Mouse (Mus musculus): ENCODE data around the gene Agfg1.

Agfg1 gene

GRCm38 (mm10) chr1:82839296-82839613 is at the start of gene Agfg1:
Agfg1 (plus strand) TSS chr1:82839483.
- DNase-seq (ENCODE audit: low read depth, low spot score) = peak; percentile 86

- DNase-seq (ENCODE audit: low read depth, low spot score) = no peak
Observed at GRCm38 (mm10) chr1:82791105-82791504, 48.2 kb upstream of the Agfg1 start.

GRCm38 (mm10) chr1:82792238-82792637 is 47.0 kb upstream of the Agfg1 start:
- DNase-seq (ENCODE audit: low read depth, low spot score) = peak; percentile 47

DNA sequence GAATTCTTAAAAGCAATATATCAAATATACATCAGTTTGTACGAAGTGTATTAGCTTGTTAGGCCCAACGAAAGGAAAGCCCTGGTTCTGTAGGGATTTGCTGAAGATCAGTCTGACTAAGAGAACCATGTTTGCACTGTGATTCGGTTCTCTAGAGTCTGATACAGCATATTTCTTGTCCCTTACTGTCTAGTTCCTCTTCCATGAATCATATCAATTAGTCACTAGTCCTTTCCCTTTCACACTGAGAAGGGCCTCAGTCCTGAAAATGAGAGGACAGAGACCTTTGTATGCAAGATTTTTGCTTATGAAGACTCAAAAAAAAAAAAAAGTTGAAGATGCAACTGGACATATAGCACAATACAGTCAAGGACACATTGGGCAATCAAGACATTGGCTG is 46.2 kb upstream of the Agfg1 start:
- DNase-seq (ENCODE audit: low read depth, low spot score) = peak; percentile 69

DNA sequence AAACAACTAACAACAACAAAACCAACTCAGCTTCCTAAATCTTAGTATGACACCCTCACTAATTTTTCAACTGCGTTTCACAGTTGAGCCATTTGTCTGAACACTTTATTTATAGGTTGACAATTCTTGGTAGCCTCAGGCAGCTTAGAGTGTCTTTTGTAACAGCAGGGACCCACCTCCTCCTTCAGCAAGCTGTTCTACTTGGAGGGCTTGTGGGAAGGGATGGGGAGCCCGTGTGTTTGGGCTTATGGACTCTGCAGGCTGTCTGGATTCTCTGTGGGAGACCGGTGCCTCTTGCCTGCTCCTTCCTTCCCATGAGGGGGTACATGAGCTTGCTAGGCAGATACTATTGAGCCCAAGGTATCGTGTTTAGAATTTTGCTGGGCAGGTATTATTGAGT is 45.3 kb upstream of the Agfg1 start:
- no peak for DNase-seq (ENCODE audit: low read depth, low spot score)

DNA sequence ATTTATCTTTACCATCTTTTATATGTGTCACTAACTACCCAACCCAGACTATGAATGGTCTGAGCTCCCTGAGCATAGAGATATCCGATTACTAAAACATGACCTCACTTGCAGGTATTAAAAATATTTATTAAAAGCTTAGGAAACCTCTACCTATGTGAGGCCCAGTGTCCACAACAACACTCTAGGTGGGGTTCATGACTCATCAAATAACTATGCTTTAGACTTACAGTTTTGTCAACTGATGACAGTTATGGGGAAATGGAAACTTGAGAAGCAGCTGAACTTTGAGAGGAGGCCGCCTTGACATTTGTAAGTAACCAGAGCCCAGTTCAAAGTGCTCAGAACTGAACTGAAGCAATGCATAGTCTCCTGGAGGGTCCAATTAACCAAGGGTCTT is 44.1 kb upstream of the Agfg1 start:
- peak; percentile 84 for DNase-seq (ENCODE audit: low read depth, low spot score)

DNA sequence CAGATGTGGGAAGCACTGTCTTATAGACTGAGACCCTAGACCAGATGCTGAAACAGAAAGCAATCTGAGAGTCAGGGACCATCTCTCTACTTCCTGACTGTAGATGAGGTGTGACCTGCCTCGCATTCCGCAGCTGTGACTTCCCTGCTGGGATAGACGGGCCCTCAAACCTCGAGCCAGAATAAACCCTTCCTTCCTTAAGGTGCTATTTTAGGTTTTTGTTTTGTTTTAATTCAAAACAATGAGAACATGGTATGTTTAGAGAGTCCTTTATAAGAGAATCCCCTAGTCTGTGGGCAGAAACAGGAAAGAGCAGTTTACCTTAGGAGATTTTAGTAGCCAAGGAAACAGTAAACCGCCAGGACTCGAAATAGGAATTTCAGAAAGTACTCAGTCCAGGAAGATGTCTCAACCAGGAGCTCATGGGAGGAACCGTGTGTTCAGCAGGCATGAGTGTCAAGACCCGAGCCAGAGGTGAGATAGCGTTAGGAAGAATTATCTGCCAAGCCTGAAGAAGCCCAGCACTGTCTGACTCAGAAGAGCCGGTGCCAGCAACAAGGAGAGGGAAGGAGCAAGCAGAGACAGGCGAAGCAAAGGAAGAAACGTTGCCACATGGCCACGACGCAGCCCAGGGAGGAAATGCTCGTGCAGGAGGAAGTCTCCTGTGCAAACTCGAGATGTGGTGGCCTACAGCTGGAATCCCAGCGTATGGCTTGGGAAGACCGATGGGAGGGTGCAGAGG is 43.4 kb upstream of the Agfg1 start:
- peak; percentile 60 for DNase-seq (ENCODE audit: low read depth, low spot score)

DNA sequence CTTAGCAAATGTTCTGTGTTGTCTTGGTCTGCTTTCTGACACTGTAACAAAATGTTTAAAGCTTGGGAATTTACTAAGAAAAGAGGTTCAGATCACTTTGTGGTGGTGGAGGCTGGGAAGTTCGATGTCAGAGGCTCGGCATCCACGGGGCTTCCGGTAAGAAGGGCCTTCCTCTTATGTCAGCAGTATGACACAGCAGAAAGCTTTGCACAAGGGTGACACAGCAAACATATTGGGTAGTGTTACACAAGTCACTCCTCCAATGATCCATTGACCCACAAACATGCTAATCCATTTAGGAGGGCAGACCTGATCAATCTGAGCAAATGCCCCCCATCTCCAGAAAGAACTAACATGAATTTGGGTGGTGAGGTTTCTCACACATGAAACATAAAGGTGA is 42.2 kb upstream of the Agfg1 start:
- no peak for DNase-seq (ENCODE audit: low read depth, low spot score)

GRCm38 (mm10) chr1:82798304-82798703 is 41.0 kb upstream of the Agfg1 start:
- DNase-seq (ENCODE audit: low read depth, low spot score) = no peak

- DNase-seq (ENCODE audit: low read depth, low spot score) = no peak
Observed at GRCm38 (mm10) chr1:82798922-82799321, 40.4 kb upstream of the Agfg1 start.

- peak; percentile 54 for DNase-seq (ENCODE audit: low read depth, low spot score)
Observed at GRCm38 (mm10) chr1:82801105-82801783, 38.0 kb upstream of the Agfg1 start.

DNA sequence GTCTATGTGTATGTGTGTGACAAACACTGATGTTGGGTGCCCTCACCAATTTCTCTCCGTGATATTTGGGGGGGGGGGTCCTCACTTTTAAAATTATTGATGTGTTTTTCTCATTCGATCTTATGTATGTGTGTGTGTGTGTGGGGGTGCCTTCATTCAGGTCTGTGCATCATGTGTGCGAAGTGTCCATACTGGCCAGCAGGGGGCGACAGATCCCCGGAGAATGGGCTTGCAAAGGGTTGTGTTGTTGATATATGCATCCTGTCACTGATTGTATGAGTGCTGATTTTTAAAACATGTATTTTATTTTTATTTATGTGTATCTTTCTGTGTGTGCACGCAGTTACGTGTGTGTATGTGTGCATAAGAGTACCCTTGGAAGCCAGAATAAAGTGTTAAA is 35.7 kb upstream of the Agfg1 start:
- peak; percentile 48 for DNase-seq (ENCODE audit: low read depth, low spot score)

- peak; percentile 46 for DNase-seq (ENCODE audit: low read depth, low spot score)
Observed at GRCm38 (mm10) chr1:82804059-82804458, 35.2 kb upstream of the Agfg1 start.

GRCm38 (mm10) chr1:82806391-82806790 is 32.9 kb upstream of the Agfg1 start:
- no peak for DNase-seq (ENCODE audit: low read depth, low spot score)

DNA sequence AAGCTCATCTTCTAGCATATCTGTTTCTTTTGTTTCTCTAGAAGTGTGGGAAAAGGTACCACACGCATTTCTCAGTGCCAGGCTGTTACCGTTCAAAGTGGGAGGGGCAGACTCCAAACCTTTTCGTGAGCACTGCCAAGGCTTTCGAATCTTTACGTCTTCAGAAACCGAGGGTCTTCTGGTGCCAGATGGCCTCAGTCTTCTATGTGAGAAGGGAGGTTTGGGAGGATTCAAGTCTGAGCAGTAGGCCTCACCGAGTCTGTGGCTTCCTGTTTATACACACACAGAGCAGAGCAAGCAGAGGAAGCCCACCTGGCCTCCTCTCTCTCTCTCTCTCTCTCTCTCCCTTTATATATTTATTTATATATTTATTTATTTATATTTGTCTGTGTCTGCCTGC is 32.1 kb upstream of the Agfg1 start:
- no peak for DNase-seq (ENCODE audit: low read depth, low spot score)

DNA sequence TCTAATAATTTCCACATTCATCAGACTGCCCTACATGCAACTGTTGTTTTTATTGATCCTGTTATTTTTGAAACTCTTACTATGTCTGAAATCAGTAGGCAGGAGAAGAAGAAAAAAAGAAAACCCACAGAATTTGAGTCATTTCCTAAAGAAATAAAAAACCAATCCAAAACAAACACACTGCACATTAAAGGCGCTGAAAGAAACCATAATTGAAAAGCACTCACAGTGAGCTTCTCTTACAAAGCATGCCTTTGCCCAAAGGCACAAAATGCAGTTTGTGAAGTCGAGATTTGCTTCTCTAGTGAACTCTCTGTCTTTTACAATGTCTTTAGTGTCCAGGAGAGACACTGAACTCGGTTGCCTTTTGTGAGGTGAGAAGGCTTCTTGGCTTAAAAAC is 30.7 kb upstream of the Agfg1 start:
- DNase-seq (ENCODE audit: low read depth, low spot score) = peak; percentile 65

- peak; percentile 85 for DNase-seq (ENCODE audit: low read depth, low spot score)
Observed at GRCm38 (mm10) chr1:82811766-82812165, 27.5 kb upstream of the Agfg1 start.

DNA sequence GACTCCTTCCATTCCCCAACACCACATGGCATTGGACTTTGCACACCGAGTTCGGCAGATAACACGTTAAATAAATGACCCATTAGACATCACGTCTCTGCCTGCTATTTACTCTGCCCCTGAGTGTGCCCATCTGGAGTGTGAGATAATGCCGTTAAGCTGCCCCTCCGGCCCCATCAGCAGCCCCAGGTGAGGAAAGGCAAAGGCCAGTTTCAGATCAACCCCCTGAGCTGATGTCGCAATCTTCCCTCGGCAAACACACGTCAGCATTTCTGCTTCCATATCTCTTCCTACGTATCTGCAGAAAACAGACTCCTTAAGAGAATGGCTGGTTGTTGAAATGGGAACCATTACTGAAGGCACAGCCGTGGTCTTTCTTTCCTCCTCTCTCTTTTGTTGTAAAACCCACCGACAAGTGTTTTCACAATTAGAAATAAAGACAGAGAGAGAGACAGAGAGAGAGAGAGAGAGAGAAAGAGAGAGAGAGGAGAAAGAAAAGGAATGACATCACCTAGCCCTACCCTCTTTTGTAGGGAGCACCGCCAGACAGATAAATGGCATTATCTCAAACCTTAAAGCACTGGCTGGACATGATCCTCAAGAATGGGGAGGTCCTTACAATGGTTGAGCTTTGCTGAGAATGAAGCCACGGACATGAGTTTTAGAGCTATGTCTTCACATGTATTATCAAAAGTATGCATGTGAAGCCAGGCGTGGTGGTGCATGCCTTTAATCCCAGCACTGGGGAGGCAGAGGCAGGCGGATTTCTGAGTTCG is 23.2 kb upstream of the Agfg1 start:
- DNase-seq (ENCODE audit: low read depth, low spot score) = no peak

DNA sequence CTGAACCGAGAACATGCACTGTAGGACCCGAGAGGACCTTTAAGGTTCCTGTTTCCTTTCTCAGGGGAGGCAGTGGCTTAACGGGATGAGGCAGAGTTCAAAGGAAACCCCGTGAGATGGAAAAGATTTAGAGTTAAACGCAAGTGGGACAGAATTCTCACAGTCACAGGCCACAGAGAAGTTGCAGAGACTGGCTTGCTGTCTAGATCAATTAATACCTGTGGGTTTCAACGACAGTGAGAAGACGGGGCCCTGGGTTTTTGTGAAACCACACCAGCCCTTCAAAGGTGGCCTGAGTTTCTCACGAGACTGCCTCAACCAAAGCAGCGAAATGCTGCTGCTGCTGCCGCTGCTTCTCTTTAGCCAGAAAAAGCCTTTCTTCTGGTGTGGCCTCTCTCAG is 19.9 kb upstream of the Agfg1 start:
- no peak for DNase-seq (ENCODE audit: low read depth, low spot score)

GRCm38 (mm10) chr1:82820179-82820578 is 19.1 kb upstream of the Agfg1 start:
- DNase-seq (ENCODE audit: low read depth, low spot score) = no peak

DNA sequence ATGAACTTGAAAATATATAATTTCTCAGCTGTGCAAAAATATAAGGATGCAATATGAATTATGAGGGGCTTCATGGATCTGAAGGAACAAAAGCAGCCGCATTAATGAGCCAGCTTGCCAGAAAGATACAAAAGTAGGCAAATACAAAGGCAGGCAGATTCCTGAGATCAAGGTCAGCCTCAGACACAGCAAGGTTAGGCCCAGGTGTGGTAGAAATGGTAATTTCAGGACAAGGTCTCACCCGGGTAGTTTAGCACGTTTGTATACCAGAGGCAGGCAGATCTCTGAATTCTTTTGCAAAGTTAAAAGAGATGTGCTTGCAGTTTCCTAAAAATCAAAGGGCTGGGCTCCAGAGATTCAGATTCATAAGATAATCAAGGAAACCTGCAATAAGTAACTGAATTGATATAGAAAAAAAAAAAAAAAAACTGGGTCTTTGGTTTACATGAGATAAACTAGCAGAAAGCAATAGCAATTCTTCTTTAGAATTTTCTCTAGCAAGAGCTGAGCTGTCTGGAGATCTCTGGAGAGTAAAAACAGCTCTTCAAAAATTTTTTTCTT is 18.6 kb upstream of the Agfg1 start:
- no peak for DNase-seq (ENCODE audit: low read depth, low spot score)

DNA sequence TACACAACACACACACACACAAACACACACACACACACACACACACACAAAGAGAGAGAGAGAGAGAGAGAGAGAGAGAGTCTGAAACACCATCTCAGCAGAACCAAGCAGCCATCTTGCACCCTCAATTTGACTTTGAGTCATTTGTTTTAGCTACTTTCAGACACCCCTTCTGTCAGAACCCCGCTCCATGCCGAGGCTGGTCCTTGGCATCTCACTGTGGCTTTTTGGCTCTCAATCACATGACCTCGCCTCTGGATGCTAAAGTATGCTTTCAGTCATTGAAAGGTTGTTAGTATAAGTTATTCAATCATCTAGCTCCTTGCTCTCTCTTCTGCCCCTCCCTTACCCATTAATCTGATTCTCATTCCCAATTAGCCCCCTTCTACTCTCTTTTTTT is 17.4 kb upstream of the Agfg1 start:
- DNase-seq (ENCODE audit: low read depth, low spot score) = no peak

Measured in 3T3-L1 (cell line).